Mouse (Mus musculus) embryo, embryonic 10.5 days (tissue): ENCODE measurements around the gene Icos.
A peak's percentile ranks its signal among the peaks of the same experiment; 100 is the strongest.

Experiments used
- DNase-seq: peaks from one replicate; pipeline ENCODE4 v3.0.0-alpha.2; 2015; ENCODE audit warnings: low spot score

Gene Icos

GRCm38 (mm10) chr1:60977641-60978040, at the start of gene Icos:
Icos (plus strand) TSS chr1:60977927.
- no peak for DNase-seq

DNA sequence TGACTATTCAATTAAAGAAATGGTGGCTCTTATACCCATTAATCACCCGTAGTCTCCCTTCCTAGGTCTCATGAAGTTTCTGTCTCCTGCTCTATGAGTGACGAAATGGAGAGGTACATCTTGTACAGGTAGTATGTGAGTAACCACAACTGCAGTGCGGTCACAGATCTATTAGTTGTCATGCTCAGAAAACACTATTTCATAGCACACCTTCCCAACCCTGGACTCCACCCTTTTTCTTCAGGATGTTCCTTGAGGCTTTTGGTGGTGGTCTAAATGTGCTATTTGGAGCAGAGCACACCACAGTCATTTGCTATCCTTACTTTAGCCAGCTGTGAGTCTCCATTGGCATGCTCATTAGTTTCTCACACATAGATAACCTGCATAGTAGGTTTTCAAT, 48.7 kb upstream of the Icos start:
- DNase-seq = no peak

GRCm38 (mm10) chr1:60930397-60930796, 47.3 kb upstream of the Icos start:
- DNase-seq = no peak

DNA sequence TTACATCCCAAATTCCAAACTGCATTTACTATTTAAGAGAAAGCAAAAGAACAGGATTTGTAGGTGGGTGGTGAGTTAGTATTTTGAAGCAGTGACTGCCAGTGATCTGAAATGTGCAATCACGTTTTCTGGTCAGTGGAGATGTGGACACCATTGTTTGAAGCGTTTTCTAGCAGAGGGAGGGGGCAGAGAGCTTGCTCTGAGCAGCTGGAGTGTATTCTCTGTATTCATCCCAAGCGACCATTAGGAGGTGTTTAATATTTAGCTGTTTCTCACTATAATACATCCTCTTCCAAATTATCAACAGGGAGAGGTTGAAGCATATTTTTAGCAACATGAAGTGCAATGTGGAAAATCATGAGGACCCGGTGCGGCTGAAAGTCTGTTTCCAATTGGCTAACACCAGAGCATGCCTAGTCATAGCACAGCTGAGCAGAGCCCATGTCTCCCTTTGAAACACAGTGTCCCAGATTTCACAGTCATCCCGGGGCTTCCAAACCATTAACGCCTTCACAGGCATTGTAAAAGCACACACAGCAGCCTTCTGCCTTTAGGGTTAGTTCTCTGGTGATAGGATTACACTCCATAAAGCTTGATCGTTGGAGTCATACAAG, 41.7 kb upstream of the Icos start:
- no peak for DNase-seq

DNA sequence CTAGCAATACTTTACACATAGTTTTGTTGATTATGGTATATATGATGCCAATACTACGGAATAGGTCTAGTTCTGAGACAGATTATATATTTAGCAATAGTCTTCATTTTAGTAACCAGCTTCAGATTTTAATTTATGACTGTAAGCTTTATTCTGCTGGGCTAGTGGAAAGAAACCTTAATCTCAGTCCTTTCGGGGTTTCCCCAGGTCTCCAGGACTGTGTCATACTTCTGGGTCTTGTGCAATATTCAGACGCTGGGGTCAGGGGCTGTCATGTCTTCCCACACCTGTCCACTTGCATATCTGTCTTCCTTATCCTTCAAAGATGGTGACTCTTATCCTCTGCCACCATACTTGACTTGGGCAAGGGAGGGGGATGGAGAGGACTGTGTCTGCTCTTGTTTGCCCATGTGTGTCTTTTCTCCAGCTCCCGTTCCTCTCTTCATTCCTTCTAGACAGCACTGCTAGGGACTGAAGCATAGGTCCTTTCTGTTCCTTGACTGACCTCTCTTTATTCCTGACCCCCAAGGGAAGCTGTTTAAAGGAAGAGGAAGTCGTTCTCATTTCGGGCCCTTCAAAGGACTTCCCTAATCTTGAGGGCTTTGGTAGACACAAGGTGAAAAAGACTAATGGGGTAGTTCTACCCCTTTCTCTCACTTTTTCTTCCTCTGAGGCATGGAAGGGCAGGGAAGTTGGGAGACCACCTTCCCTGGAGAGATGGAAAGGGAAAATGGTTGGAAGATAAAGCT, 40.6 kb upstream of the Icos start:
- DNase-seq = no peak

DNA sequence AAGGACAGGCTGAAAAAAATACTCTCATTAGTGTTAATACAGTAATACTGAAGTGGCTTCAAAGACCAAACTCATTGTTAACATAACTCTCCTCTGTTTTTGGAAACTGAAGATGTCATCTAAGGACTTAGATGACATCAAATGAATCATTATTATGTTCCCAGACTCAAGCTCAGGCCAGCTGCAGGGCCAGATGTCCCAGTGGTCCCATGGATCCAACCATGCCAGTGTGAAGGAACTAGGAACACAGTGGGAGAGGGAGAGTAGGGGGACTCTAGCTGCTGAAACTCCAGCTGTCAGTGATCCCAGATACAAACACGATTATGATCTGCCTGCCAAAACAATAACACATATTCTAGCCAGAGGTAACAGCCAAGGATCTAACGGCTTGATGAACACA, 39.5 kb upstream of the Icos start:
- DNase-seq = no peak

- DNase-seq = no peak
Observed at GRCm38 (mm10) chr1:60938974-60939373, 38.8 kb upstream of the Icos start.

GRCm38 (mm10) chr1:60940023-60940422, 37.7 kb upstream of the Icos start:
- no peak for DNase-seq

DNA sequence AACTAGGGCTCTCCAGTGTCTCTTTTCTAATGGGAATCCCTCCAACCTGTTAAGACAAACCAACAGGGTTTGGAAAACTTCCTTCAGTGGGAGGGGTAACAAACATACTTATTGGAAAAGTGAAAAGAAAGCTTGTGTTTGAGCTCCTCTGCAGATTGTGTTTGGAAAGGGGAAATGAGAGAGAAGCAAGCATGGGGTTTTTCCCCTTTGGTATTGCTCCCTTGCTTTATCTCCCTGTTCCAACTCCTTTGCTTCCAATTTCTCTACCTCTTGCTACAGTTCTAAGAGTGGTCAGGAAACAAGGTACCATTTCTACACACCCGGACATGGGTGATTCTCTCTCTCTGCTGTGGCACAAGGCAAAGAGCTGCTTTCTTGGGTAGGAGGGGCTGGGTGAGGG, 37.1 kb upstream of the Icos start:
- no peak for DNase-seq

DNA sequence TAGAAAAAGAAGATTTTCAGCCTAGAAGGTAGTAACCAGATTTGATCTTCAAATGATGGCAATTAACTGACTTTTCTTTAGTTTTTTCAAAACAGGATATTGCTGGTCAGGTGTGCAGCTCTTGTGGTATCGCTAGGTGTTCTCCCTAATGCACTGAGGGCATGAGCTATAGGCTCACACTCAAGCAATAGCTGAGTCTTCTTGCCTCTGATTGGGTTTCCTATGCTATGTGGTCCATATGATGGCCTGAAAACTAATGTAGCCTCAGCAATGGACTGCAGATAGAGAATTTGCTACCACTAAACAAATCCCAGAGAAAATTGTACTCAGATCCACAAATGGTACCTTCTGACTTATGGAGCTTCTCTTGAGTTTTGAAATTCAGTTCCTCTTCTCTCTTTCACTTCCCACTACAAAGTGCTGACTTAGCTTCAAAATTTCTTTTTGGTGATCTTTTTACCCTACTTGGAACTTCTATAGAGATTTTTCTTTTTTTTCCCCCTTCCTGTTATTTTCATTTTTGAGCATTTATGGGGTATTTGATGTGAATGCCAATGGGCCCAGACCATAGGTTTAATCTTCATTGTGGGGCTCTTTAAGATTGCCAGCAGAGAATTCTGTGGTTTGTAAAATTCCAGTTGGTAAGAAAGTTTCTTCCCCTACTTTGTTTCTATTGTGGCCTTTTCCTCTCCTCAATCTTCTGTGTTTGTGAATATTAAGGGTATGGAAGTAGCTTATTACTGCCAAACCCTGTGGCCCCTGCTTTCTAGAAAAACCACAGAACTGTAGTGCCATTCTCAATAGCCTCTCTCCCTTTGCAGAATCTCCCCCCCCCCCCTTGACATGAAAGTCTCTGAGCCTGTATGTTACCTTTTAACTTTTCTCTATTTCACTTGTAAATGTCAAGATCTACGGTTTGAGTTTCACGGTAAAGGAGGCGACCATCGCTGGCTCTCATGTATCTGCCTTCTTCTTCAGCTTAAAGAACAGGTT, 36.4 kb upstream of the Icos start:
- no peak for DNase-seq

GRCm38 (mm10) chr1:60942921-60943320, 34.8 kb upstream of the Icos start:
- DNase-seq = no peak

- no peak for DNase-seq
Observed at GRCm38 (mm10) chr1:60945633-60946401, 31.9 kb upstream of the Icos start.

GRCm38 (mm10) chr1:60948112-60948511, 29.6 kb upstream of the Icos start:
- DNase-seq = no peak

- DNase-seq = no peak
Observed at GRCm38 (mm10) chr1:60952958-60953357, 24.8 kb upstream of the Icos start.

GRCm38 (mm10) chr1:60953686-60954085, 24.0 kb upstream of the Icos start:
- no peak for DNase-seq

DNA sequence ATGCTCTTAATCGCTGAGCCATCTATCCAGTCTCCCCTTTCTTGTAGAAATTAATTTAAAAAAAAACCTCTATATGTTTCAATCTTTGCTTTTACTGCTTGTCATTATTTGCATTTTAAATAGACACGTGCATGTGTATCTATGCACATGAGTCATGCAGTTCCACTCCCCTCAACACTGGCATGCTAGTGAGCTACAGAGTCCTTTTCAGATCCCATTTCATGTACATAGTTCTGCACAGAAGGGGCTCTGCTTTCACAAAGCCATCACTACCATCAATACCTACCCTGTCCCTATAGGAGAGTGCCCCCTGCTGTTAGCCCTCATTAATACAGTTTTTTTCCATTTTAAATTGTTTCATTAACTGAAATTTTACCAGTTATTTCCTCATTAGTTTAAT, 23.0 kb upstream of the Icos start:
- peak; percentile 51 for DNase-seq

- DNase-seq = no peak
Observed at GRCm38 (mm10) chr1:60955186-60955585, 22.5 kb upstream of the Icos start.

DNA sequence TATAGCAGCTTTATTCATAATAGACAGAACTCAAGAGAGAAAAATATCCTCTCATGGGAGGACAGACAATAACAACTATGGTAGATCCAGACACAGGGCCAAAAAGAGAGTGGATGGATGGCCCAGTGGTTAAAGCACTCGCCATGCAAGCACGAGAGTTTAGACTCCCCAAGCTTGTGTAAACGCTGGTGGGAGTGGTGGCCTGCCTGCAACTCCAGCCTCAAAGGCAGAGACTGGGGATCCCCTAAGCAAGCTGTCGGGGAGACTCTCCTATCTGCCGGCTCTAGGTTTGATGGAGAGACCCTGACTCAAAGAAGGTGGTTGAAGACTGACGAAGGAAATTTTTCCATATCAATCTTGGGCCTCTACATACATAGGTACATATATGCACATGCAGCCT, 21.5 kb upstream of the Icos start:
- DNase-seq = no peak

DNA sequence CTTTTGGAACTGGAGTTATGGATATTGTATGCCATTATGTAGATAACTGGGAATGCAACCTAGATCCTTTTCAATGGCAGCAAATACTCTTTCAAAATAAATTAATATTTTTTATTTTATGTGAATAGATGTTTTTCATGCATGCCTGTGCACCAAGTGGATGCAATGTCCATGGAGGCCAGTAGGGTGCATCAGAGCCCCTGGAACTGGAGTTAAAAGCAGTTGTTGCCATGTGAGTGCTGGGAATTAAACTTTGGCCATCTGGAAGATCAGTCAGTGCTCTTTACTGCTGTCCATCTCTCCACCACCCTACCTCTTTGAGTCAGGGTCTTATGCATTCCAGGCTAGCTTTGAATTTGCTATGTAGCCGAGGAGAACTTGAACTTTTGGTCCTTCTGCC, 19.4 kb upstream of the Icos start:
- no peak for DNase-seq

- no peak for DNase-seq
Observed at GRCm38 (mm10) chr1:60959246-60959645, 18.5 kb upstream of the Icos start.

DNA sequence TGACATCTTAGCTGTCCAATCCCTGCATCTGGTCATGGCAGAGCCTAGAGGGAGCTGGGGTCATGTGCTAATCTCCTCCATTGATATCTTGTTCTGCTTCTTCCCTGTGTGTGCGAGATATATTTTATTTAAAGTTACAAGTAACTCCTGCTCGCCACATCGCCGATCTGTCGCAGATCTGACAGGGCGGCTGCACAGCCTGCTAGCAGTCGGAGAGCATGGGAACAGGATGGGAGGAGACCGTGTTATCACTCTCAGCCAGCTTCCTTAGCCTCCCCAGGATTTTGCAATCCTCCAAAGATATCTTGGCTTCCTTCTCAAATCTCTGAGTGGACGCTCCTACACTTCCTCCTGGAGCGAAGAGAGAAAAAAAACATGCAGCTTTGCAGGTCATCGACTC, 17.3 kb upstream of the Icos start:
- no peak for DNase-seq

GRCm38 (mm10) chr1:60961080-60961479, 16.6 kb upstream of the Icos start:
- DNase-seq = peak; percentile 82
